Mouse (Mus musculus) limb, embryonic 11.5 days (tissue): Measurements from ENCODE around the gene Klhl41. TPM values are rescaled to one million over a fixed set of nuclear protein-coding genes. Genes with fewer than 3 reads are reported as not detected.
"Not testable (repeated sequence)": the region's sequence is repeated elsewhere in the genome, so short reads cannot be mapped to it uniquely, and the experiment has no call there.

Experiments used
- ATAC-seq: fragments of 200-750 bp; cut with Nextera tagmentation; 2 replicates; pipeline ENCODE4 v1.8.0; 2017; ENCODE audit warnings: low read depth; ENCODE audit not compliant: insufficient number of reproducible peaks, low FRiP score, low TSS enrichment
- DNase-seq: peaks from one replicate; pipeline ENCODE4 v3.0.0-alpha.2; 2015; ENCODE audit warnings: low spot score
- H3K27ac ChIP-seq: fragments of 300-500 bp; sonication (generic); replicated peaks from 2 replicates; pipeline ENCODE4 v1.5.1; 2014; ENCODE audit warnings: low read depth, mild to moderate bottlenecking, low read length
- H3K27me3 ChIP-seq: fragments of 300-500 bp; sonication (generic); 2 replicates; pipeline ENCODE4 v1.6.1; 2014; ENCODE audit warnings: mild to moderate bottlenecking, low read length, mixed read lengths; ENCODE audit not compliant: control insufficient read depth, insufficient read depth
- H3K36me3 ChIP-seq: fragments of 300-500 bp; sonication (generic); 2 replicates; pipeline ENCODE4 v1.6.1; 2014; ENCODE audit warnings: mild to moderate bottlenecking, low read length, moderate library complexity, mixed read lengths; ENCODE audit not compliant: control insufficient read depth, insufficient read depth
- H3K4me1 ChIP-seq: fragments of 300-500 bp; sonication (generic); 2 replicates; pipeline ENCODE4 v1.6.1; 2014; ENCODE audit warnings: low read length, mixed read lengths; ENCODE audit not compliant: control insufficient read depth, insufficient read depth
- H3K4me2 ChIP-seq: fragments of 300-500 bp; sonication (generic); 2 replicates; pipeline ENCODE4 v1.6.1; 2014; ENCODE audit warnings: low read depth, mild to moderate bottlenecking, moderate library complexity; ENCODE audit not compliant: severe bottlenecking
- H3K4me3 ChIP-seq: fragments of 300-500 bp; sonication (generic); 2 replicates; pipeline ENCODE4 v1.5.1; 2014; ENCODE audit warnings: low read depth, low read length
- H3K9ac ChIP-seq: fragments of 300-500 bp; sonication (generic); 2 replicates; pipeline ENCODE4 v1.6.1; 2014; ENCODE audit warnings: mild to moderate bottlenecking, low read length
- H3K9me3 ChIP-seq: fragments of 300-500 bp; sonication (generic); 2 replicates; pipeline ENCODE4 v1.6.1; 2016; ENCODE audit warnings: low read length; ENCODE audit not compliant: control insufficient read depth
- WGBS: fragments of 180-500 bp; shearing (Covaris S2); extraction: QIAGEN DNeasy Blood & Tissue Kit; methylation state at CpG from one replicate; pipeline ENCODE4 v1.1.7; 2014; 5-methylcytosine and 5-hydroxymethylcytosine counted together
- polyA plus RNA-seq: library from polyadenylated mRNA; unstranded; fragments of >200 nt; fragmentation: Nextera tagmentation; extraction: Ambion mirVana; gene quantifications from 2 replicates; pipeline ENCODE4 v1.2.1, GENCODE M21; 2014

The Klhl41 gene
- 2.7 and 3.5 TPM in 2 replicates for polyA plus RNA-seq

- no peak for DNase-seq
- H3K36me3 ChIP-seq: no peaks in the 10 kb centered on the region
- no peak within 1 kb of the TSS for H3K27ac ChIP-seq
- H3K27me3 ChIP-seq: no peaks in the 10 kb centered on the region
- no peak within 1 kb of the TSS for H3K4me3 ChIP-seq
- no peak for ATAC-seq
- H3K4me1 ChIP-seq: no peaks in the 10 kb centered on the region
- 88% methylated on average over 9 of the region's 9 CpGs for WGBS
- no peaks in the 10 kb centered on the region for H3K9me3 ChIP-seq
- H3K9ac ChIP-seq: no peak within 1 kb of the TSS
- H3K4me2 ChIP-seq: no peak within 1 kb of the TSS
Observed at GRCm38 (mm10) chr2:69669853-69670252, at the start of gene Klhl41. TSS of gene Klhl41 (plus strand) at chr2:69670120.

- H3K9ac ChIP-seq: no peak overlapping the region
- H3K9me3 ChIP-seq: no peaks in the 10 kb centered on the region
- H3K4me2 ChIP-seq: no peak overlapping the region
- DNase-seq (no peak), ATAC-seq (no peak)
- H3K4me3 ChIP-seq: no peak overlapping the region
- no peaks in the 10 kb centered on the region for H3K36me3 ChIP-seq
- H3K27ac ChIP-seq: no peak overlapping the region
- no peaks in the 10 kb centered on the region for H3K4me1 ChIP-seq
- WGBS: 75% methylated on average over 17 of the region's 17 CpGs
- no peaks in the 10 kb centered on the region for H3K27me3 ChIP-seq
Observed at GRCm38 (mm10) chr2:69629215-69629614, 40.7 kb upstream of the Klhl41 start.

- no peaks in the 10 kb centered on the region for H3K36me3 ChIP-seq
- no peaks in the 10 kb centered on the region for H3K27me3 ChIP-seq
- H3K9ac ChIP-seq: no peak overlapping the region
- 90% methylated on average over 6 of the region's 6 CpGs for WGBS
- H3K27ac ChIP-seq: no peak overlapping the region
- no peaks in the 10 kb centered on the region for H3K4me1 ChIP-seq
- DNase-seq (no peak), ATAC-seq (no peak)
- no peak overlapping the region for H3K4me2 ChIP-seq
- no peaks in the 10 kb centered on the region for H3K9me3 ChIP-seq
- H3K4me3 ChIP-seq: no peak overlapping the region
Observed at GRCm38 (mm10) chr2:69629914-69630313, 40.0 kb upstream of the Klhl41 start.

- no peak overlapping the region for H3K4me2 ChIP-seq
- no peaks in the 10 kb centered on the region for H3K9me3 ChIP-seq
- no peak overlapping the region for H3K9ac ChIP-seq
- H3K4me1 ChIP-seq: no peaks in the 10 kb centered on the region
- 89% methylated on average over 5 of the region's 5 CpGs for WGBS
- ATAC-seq (no peak), DNase-seq (no peak)
- H3K36me3 ChIP-seq: no peaks in the 10 kb centered on the region
- H3K27ac ChIP-seq: no peak overlapping the region
- no peaks in the 10 kb centered on the region for H3K27me3 ChIP-seq
- H3K4me3 ChIP-seq: no peak overlapping the region
Observed at GRCm38 (mm10) chr2:69630792-69631191, 39.1 kb upstream of the Klhl41 start.

- Histone ChIP-seq H3K27me3 (no peaks in the 10 kb centered on the region), H3K4me1 (no peaks in the 10 kb centered on the region), H3K36me3 (no peaks in the 10 kb centered on the region), H3K27ac (no peak overlapping the region), H3K9ac (no peak overlapping the region), H3K4me3 (no peak overlapping the region), H3K9me3 (no peaks in the 10 kb centered on the region), H3K4me2 (no peak overlapping the region)
- ATAC-seq: no peak
- WGBS: 87% methylated on average over 2 of the region's 2 CpGs
- DNase-seq: no peak
Observed at GRCm38 (mm10) chr2:69631449-69631848, 38.5 kb upstream of the Klhl41 start.

- Histone ChIP-seq H3K4me2 (no peak overlapping the region), H3K36me3 (no peaks in the 10 kb centered on the region), H3K4me3 (no peak overlapping the region), H3K27me3 (no peaks in the 10 kb centered on the region), H3K4me1 (no peaks in the 10 kb centered on the region), H3K9ac (peak overlapping the region; percentile 34; the same call in 1 of the 2 replicates), H3K27ac (no peak overlapping the region), H3K9me3 (no peaks in the 10 kb centered on the region)
- WGBS: 14% methylated on average over 11 of the region's 11 CpGs
- no peak for ATAC-seq
- peak; percentile 77 for DNase-seq
Observed at GRCm38 (mm10) chr2:69635064-69635701, 34.7 kb upstream of the Klhl41 start.

- Histone ChIP-seq H3K9ac (no peak overlapping the region), H3K9me3 (no peaks in the 10 kb centered on the region), H3K27ac (no peak overlapping the region), H3K36me3 (no peaks in the 10 kb centered on the region), H3K4me1 (no peaks in the 10 kb centered on the region), H3K27me3 (no peaks in the 10 kb centered on the region), H3K4me2 (no peak overlapping the region), H3K4me3 (no peak overlapping the region)
- ATAC-seq: no peak
- WGBS: 73% methylated on average over 6 of the region's 6 CpGs
- peak; percentile 62 for DNase-seq
Observed at GRCm38 (mm10) chr2:69635807-69636206, 34.1 kb upstream of the Klhl41 start.

- ATAC-seq, H3K9me3 ChIP-seq, H3K4me2 ChIP-seq, H3K4me1 ChIP-seq, H3K27me3 ChIP-seq, H3K4me3 ChIP-seq, H3K9ac ChIP-seq, DNase-seq, H3K36me3 ChIP-seq, H3K27ac ChIP-seq: not testable (repeated sequence)
- WGBS: 81% methylated on average over 7 of the region's 7 CpGs
Observed at GRCm38 (mm10) chr2:69637989-69638388, 31.9 kb upstream of the Klhl41 start.

- Histone ChIP-seq H3K4me2 (no peak overlapping the region), H3K4me3 (no peak overlapping the region), H3K4me1 (no peaks in the 10 kb centered on the region), H3K36me3 (no peaks in the 10 kb centered on the region), H3K9ac (no peak overlapping the region), H3K9me3 (no peaks in the 10 kb centered on the region), H3K27me3 (no peaks in the 10 kb centered on the region), H3K27ac (no peak overlapping the region)
- no peak for ATAC-seq
- 58% methylated on average over 10 of the region's 10 CpGs for WGBS
- DNase-seq: no peak
Observed at GRCm38 (mm10) chr2:69640100-69640499, 29.8 kb upstream of the Klhl41 start.
